Mouse (Mus musculus) frontal cortex, postnatal 10 days (tissue): Measurements from ENCODE around the gene Ulbp1.
"Not testable (repeated sequence)": the region's sequence is repeated elsewhere in the genome, so short reads cannot be mapped to it uniquely, and the experiment has no call there.

Experiments
- DNase-seq, 2 experiments: peaks; one replicate each; pipeline ENCODE4 v3.0.0; 2022; ENCODE audit warnings: low spot score in 2 of 2, mixed read lengths in 1 of 2

Gene Ulbp1

GRCm38 (mm10) chr10:7473197-7473889 lies at the start of gene Ulbp1:
Gene Ulbp1 (minus strand): TSS chr10:7473638.
- no peak for DNase-seq

GRCm38 (mm10) chr10:7498180-7498579 lies 24.7 kb upstream of the Ulbp1 start:
- DNase-seq: not testable (repeated sequence)

- DNase-seq: not testable (repeated sequence)
Observed at GRCm38 (mm10) chr10:7492384-7492783, 18.9 kb upstream of the Ulbp1 start.

- no peak for DNase-seq
Observed at GRCm38 (mm10) chr10:7483650-7484049, 10.2 kb upstream of the Ulbp1 start.

GRCm38 (mm10) chr10:7474225-7474624 lies 787 bp upstream of the Ulbp1 start:
- DNase-seq: not testable (repeated sequence)

- no peak for DNase-seq
Observed at GRCm38 (mm10) chr10:7471664-7472063, 1.8 kb downstream of the Ulbp1 start.

- DNase-seq: no peak
Observed at GRCm38 (mm10) chr10:7470457-7470856, 3.0 kb downstream of the Ulbp1 start.

- DNase-seq: peak in 1 of 2 experiments; percentile 52
Observed at GRCm38 (mm10) chr10:7469716-7470414, 3.6 kb downstream of the Ulbp1 start.

- no peak for DNase-seq
Observed at GRCm38 (mm10) chr10:7462006-7462405, 11.4 kb downstream of the Ulbp1 start.

GRCm38 (mm10) chr10:7438928-7439327 lies 34.5 kb downstream of the Ulbp1 start:
- DNase-seq: no peak

GRCm38 (mm10) chr10:7393143-7394035 lies 80.0 kb downstream of the Ulbp1 start:
- DNase-seq: no peak

- DNase-seq: peak in 1 of 2 experiments; percentile 4
Observed at GRCm38 (mm10) chr10:7391935-7392930, 81.2 kb downstream of the Ulbp1 start.

- DNase-seq: no peak
Observed at GRCm38 (mm10) chr10:7391561-7391934, 81.9 kb downstream of the Ulbp1 start.

- DNase-seq: peak in 1 of 2 experiments; percentile 7
Observed at GRCm38 (mm10) chr10:7391108-7391507, 82.3 kb downstream of the Ulbp1 start.
